Mouse (Mus musculus) kidney, adult 2 months (tissue): ENCODE results near the gene 2810408A11Rik.

ENCODE experiments used
- CTCF ChIP-seq: fragments of 200-500 bp; conservative IDR thresholded peaks from 2 replicates; pipeline ENCODE4 v1.5.1; 2011; ENCODE audit warnings: low read depth, mild to moderate bottlenecking, control low read depth, low read length, moderate library complexity, mixed read lengths; ENCODE audit not compliant: insufficient read depth, insufficient read length
- POLR2A ChIP-seq: fragments of 200-500 bp; IDR thresholded peaks from one replicate; pipeline ENCODE4 v1.6.1; 2011; ENCODE audit warnings: low read depth, low read length, control low read depth

DNA sequence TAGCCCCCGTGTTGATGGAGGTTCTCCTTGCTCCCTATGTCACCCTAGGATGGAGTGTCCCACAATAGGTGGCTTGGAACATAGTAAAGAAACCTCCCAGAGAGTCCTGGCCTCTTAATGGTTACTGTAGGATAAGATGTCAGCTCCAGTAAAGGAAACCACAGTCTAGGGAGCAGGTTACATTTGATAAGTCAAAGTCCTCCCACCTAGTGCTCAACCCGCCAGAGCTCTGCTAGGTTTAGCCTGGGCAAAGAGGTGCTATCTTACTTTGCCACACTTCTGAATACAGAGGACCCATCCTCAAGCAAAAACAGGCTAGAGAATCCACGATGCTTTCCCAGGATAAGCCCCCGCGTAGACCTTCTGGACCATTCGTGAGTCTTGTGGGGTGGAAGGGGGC is 21.8 kb downstream of the 2810408A11Rik start:
- no peak for TF ChIP-seq CTCF
- no peak for TF ChIP-seq POLR2A
